Mouse (Mus musculus): ENCODE results near the gene Fam163a. TPM values are rescaled to one million over a fixed set of nuclear protein-coding genes. Genes with fewer than 3 reads are reported as not detected.

Gene Fam163a
- polyA plus RNA-seq, 1 experiment from 2014 or later = 2.0 TPM

GRCm38 (mm10) chr1:156228728-156229127 is 23.9 kb upstream of the Fam163a start:
- WGBS (ENCODE audit: insufficient replicate concordance) = 79% methylated on average over 4 of the region's 4 CpGs
- H3K4me3 ChIP-seq (ENCODE audit: low read depth, low read length) = no peak overlapping the region
- no peak overlapping the region for H3K27ac ChIP-seq (ENCODE audit: low read depth, low read length)
- no peaks in the 10 kb centered on the region for H3K9me3 ChIP-seq (replicated peaks; ENCODE audit: control insufficient read depth, low read length)
- no peak overlapping the region for H3K4me2 ChIP-seq
- no peak for ATAC-seq (replicated peaks; ENCODE audit: insufficient number of reproducible peaks, low FRiP score, low TSS enrichment)
- H3K27me3 ChIP-seq (ENCODE audit: control insufficient read depth, insufficient read depth, low read length) = no peaks in the 10 kb centered on the region
- H3K36me3 ChIP-seq (ENCODE audit: control insufficient read depth, insufficient read depth, low read length) = no peaks in the 10 kb centered on the region
- H3K9ac ChIP-seq (ENCODE audit: low read depth, low read length) = no peak overlapping the region
- H3K4me1 ChIP-seq (ENCODE audit: control insufficient read depth, insufficient read depth, low read length) = peaks cover 20% of the 10 kb centered on the region

GRCm38 (mm10) chr1:156226903-156227302 is 22.1 kb upstream of the Fam163a start:
- Histone ChIP-seq H3K9me3 (replicated peaks; ENCODE audit: control insufficient read depth, low read length) (no peaks in the 10 kb centered on the region), H3K4me3 (ENCODE audit: low read depth, low read length) (no peak overlapping the region), H3K9ac (ENCODE audit: low read depth, low read length) (no peak overlapping the region), H3K4me2 (no peak overlapping the region), H3K27me3 (ENCODE audit: control insufficient read depth, insufficient read depth, low read length) (no peaks in the 10 kb centered on the region), H3K4me1 (ENCODE audit: control insufficient read depth, insufficient read depth, low read length) (peaks cover 36% of the 10 kb centered on the region), H3K27ac (ENCODE audit: low read depth, low read length) (no peak overlapping the region), H3K36me3 (ENCODE audit: control insufficient read depth, insufficient read depth, low read length) (no peaks in the 10 kb centered on the region)
- 51% methylated on average over 5 of the region's 5 CpGs for WGBS (ENCODE audit: insufficient replicate concordance)
- no peak for ATAC-seq (replicated peaks; ENCODE audit: insufficient number of reproducible peaks, low FRiP score, low TSS enrichment)

GRCm38 (mm10) chr1:156222205-156223000 is 17.6 kb upstream of the Fam163a start:
- WGBS (ENCODE audit: insufficient replicate concordance) = 38% methylated on average over 13 of the region's 13 CpGs
- Histone ChIP-seq H3K27ac (ENCODE audit: low read depth, low read length) (peak overlapping the region; percentile 92), H3K4me1 (ENCODE audit: control insufficient read depth, insufficient read depth, low read length) (peaks cover 48% of the 10 kb centered on the region), H3K27me3 (ENCODE audit: control insufficient read depth, insufficient read depth, low read length) (no peaks in the 10 kb centered on the region), H3K4me2 (peak overlapping the region; percentile 44), H3K4me3 (ENCODE audit: low read depth, low read length) (no peak overlapping the region), H3K36me3 (ENCODE audit: control insufficient read depth, insufficient read depth, low read length) (no peaks in the 10 kb centered on the region), H3K9ac (ENCODE audit: low read depth, low read length) (peak overlapping the region; percentile 58), H3K9me3 (replicated peaks; ENCODE audit: control insufficient read depth, low read length) (no peaks in the 10 kb centered on the region)
- ATAC-seq (replicated peaks; ENCODE audit: insufficient number of reproducible peaks, low FRiP score, low TSS enrichment) = peak; percentile 83

GRCm38 (mm10) chr1:156221327-156221726 is 16.5 kb upstream of the Fam163a start:
- H3K27ac ChIP-seq (ENCODE audit: low read depth, low read length) = no peak overlapping the region
- H3K9me3 ChIP-seq (replicated peaks; ENCODE audit: control insufficient read depth, low read length) = no peaks in the 10 kb centered on the region
- no peak overlapping the region for H3K4me3 ChIP-seq (ENCODE audit: low read depth, low read length)
- H3K4me2 ChIP-seq = no peak overlapping the region
- H3K36me3 ChIP-seq (ENCODE audit: control insufficient read depth, insufficient read depth, low read length) = no peaks in the 10 kb centered on the region
- H3K9ac ChIP-seq (ENCODE audit: low read depth, low read length) = 0 out of 2 replicates have a peak overlapping the region, but pooled peaks have one; percentile 6
- no peak for ATAC-seq (replicated peaks; ENCODE audit: insufficient number of reproducible peaks, low FRiP score, low TSS enrichment)
- H3K4me1 ChIP-seq (ENCODE audit: control insufficient read depth, insufficient read depth, low read length) = peaks cover 47% of the 10 kb centered on the region
- 44% methylated on average over 2 of the region's 2 CpGs for WGBS (ENCODE audit: insufficient replicate concordance)
- H3K27me3 ChIP-seq (ENCODE audit: control insufficient read depth, insufficient read depth, low read length) = no peaks in the 10 kb centered on the region

- Histone ChIP-seq H3K27me3 (ENCODE audit: control insufficient read depth, insufficient read depth, low read length) (no peaks in the 10 kb centered on the region), H3K9ac (ENCODE audit: low read depth, low read length) (no peak overlapping the region), H3K36me3 (ENCODE audit: control insufficient read depth, insufficient read depth, low read length) (no peaks in the 10 kb centered on the region), H3K4me3 (ENCODE audit: low read depth, low read length) (no peak overlapping the region), H3K27ac (ENCODE audit: low read depth, low read length) (peak overlapping the region; percentile 86), H3K9me3 (replicated peaks; ENCODE audit: control insufficient read depth, low read length) (no peaks in the 10 kb centered on the region), H3K4me2 (no peak overlapping the region), H3K4me1 (ENCODE audit: control insufficient read depth, insufficient read depth, low read length) (peaks cover 46% of the 10 kb centered on the region)
- ATAC-seq (replicated peaks; ENCODE audit: insufficient number of reproducible peaks, low FRiP score, low TSS enrichment) = no peak
- 57% methylated on average over 2 of the region's 2 CpGs for WGBS (ENCODE audit: insufficient replicate concordance)
These were observed 13.7 kb upstream of the Fam163a start for GRCm38 (mm10) chr1:156218573-156218972.

- Histone ChIP-seq H3K4me3 (ENCODE audit: low read depth, low read length) (no peak overlapping the region), H3K36me3 (ENCODE audit: control insufficient read depth, insufficient read depth, low read length) (no peaks in the 10 kb centered on the region), H3K4me2 (peak overlapping the region; percentile 20; the same call in 1 of the 2 replicates), H3K9ac (ENCODE audit: low read depth, low read length) (no peak overlapping the region), H3K27me3 (ENCODE audit: control insufficient read depth, insufficient read depth, low read length) (no peaks in the 10 kb centered on the region), H3K4me1 (ENCODE audit: control insufficient read depth, insufficient read depth, low read length) (peaks cover 44% of the 10 kb centered on the region), H3K27ac (ENCODE audit: low read depth, low read length) (peak overlapping the region; percentile 86), H3K9me3 (replicated peaks; ENCODE audit: control insufficient read depth, low read length) (no peaks in the 10 kb centered on the region)
- WGBS (ENCODE audit: insufficient replicate concordance) = 35% methylated on average over 8 of the region's 8 CpGs
- ATAC-seq (replicated peaks; ENCODE audit: insufficient number of reproducible peaks, low FRiP score, low TSS enrichment) = no peak
These were observed 13.1 kb upstream of the Fam163a start for GRCm38 (mm10) chr1:156217941-156218340.

GRCm38 (mm10) chr1:156217393-156217792 is 12.6 kb upstream of the Fam163a start:
- WGBS (ENCODE audit: insufficient replicate concordance) = 24% methylated on average over 3 of the region's 3 CpGs
- ATAC-seq (replicated peaks; ENCODE audit: insufficient number of reproducible peaks, low FRiP score, low TSS enrichment) = peak; percentile 91
- no peak overlapping the region for H3K4me3 ChIP-seq (ENCODE audit: low read depth, low read length)
- peaks cover 41% of the 10 kb centered on the region for H3K4me1 ChIP-seq (ENCODE audit: control insufficient read depth, insufficient read depth, low read length)
- no peak overlapping the region; the same call in 1 of the 2 replicates for H3K9ac ChIP-seq (ENCODE audit: low read depth, low read length)
- H3K9me3 ChIP-seq (replicated peaks; ENCODE audit: control insufficient read depth, low read length) = no peaks in the 10 kb centered on the region
- H3K36me3 ChIP-seq (ENCODE audit: control insufficient read depth, insufficient read depth, low read length) = no peaks in the 10 kb centered on the region
- peak overlapping the region; percentile 24 for H3K4me2 ChIP-seq
- H3K27me3 ChIP-seq (ENCODE audit: control insufficient read depth, insufficient read depth, low read length) = no peaks in the 10 kb centered on the region
- H3K27ac ChIP-seq (ENCODE audit: low read depth, low read length) = peak overlapping the region; percentile 86

- ATAC-seq (replicated peaks; ENCODE audit: insufficient number of reproducible peaks, low FRiP score, low TSS enrichment) = no peak
- peaks cover 29% of the 10 kb centered on the region for H3K4me1 ChIP-seq (ENCODE audit: control insufficient read depth, insufficient read depth, low read length)
- no peak overlapping the region for H3K27ac ChIP-seq (ENCODE audit: low read depth, low read length)
- H3K27me3 ChIP-seq (ENCODE audit: control insufficient read depth, insufficient read depth, low read length) = no peaks in the 10 kb centered on the region
- H3K9me3 ChIP-seq (replicated peaks; ENCODE audit: control insufficient read depth, low read length) = no peaks in the 10 kb centered on the region
- WGBS (ENCODE audit: insufficient replicate concordance) = 61% methylated on average over 4 of the region's 4 CpGs
- no peak overlapping the region for H3K9ac ChIP-seq (ENCODE audit: low read depth, low read length)
- H3K36me3 ChIP-seq (ENCODE audit: control insufficient read depth, insufficient read depth, low read length) = no peaks in the 10 kb centered on the region
- no peak overlapping the region for H3K4me2 ChIP-seq
- H3K4me3 ChIP-seq (ENCODE audit: low read depth, low read length) = no peak overlapping the region
These were observed 11.4 kb upstream of the Fam163a start for GRCm38 (mm10) chr1:156216249-156216648.

GRCm38 (mm10) chr1:156214651-156215050 is 9.8 kb upstream of the Fam163a start:
- H3K36me3 ChIP-seq (ENCODE audit: control insufficient read depth, insufficient read depth, low read length) = no peaks in the 10 kb centered on the region
- H3K4me3 ChIP-seq (ENCODE audit: low read depth, low read length) = no peak overlapping the region
- no peak overlapping the region for H3K9ac ChIP-seq (ENCODE audit: low read depth, low read length)
- ATAC-seq (replicated peaks; ENCODE audit: insufficient number of reproducible peaks, low FRiP score, low TSS enrichment) = no peak
- H3K27ac ChIP-seq (ENCODE audit: low read depth, low read length) = no peak overlapping the region
- no peaks in the 10 kb centered on the region for H3K9me3 ChIP-seq (replicated peaks; ENCODE audit: control insufficient read depth, low read length)
- H3K4me2 ChIP-seq = no peak overlapping the region
- H3K27me3 ChIP-seq (ENCODE audit: control insufficient read depth, insufficient read depth, low read length) = no peaks in the 10 kb centered on the region
- H3K4me1 ChIP-seq (ENCODE audit: control insufficient read depth, insufficient read depth, low read length) = peaks cover 29% of the 10 kb centered on the region
- 85% methylated on average over 8 of the region's 8 CpGs for WGBS (ENCODE audit: insufficient replicate concordance)
